Mouse (Mus musculus) frontal cortex, postnatal 10 days (tissue): ENCODE measurements at regions not wholly inside any gene's neighbourhood (a gene's known extent, or its start where the extent isn't known, plus 50 kb on each side); places are given as distances from the start of the nearest gene placed in this dataset.
"Not testable (repeated sequence)": the region's sequence is repeated elsewhere in the genome, so short reads cannot be mapped to it uniquely, and the experiment has no call there.

Experiments
- DNase-seq, 2 experiments: peaks; one replicate each; pipeline ENCODE4 v3.0.0; 2022; ENCODE audit warnings: low spot score in 2 of 2, mixed read lengths in 1 of 2

DNA sequence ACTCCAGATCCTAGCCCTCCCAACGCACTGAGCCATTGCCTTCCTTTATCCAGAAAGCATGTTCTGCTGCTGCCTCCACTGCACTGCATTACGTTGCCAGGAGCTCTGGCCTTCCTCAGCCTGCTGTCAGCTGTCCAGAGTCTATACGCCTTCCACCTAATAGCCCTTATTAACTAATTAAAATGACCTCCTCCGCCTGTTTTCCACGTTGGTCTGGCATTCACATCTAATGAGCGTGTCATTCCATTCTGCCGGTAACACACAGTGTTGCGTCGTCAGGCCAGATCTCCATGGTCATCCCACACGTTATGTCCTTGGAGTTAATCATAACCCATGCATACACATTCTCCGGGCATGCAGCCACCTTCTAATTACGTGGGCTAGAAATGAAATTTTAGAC, 56.7 kb upstream of the Med4 start:
- DNase-seq: no peak

DNA sequence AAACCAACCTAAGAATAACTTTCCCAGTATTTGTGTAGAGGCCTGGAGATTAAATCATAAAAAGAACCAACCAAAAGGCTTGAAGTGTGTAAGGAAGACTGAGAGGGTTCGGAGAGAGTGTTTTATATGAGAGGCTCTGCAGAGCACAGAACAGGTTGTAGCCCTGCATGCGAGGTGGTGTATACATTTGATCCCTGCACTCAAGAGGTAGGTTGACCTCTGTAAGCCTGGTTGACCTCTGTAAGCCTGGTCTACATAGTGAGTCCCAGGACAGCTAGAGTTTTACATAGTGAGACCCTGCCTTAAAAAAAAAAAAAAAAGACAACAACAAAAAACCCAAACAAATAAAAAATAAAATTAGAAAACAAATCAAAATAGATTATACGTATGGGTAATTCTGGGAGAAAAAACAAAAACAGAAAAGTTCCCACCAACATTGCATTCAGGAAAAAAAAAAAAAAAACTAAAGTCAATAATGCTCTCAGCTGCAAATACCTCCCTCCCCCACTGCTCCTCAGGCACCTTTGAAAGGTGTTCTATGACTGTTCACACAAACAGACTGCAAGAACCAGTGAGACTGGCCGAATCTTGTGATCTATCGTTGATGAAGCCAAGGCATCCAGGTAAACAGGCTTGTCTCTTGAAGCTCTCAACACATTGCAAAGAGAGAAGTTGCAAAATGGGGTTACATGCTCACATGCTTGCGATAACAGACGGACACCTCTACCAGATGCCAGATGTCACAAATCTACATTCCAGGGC, 57.3 kb upstream of the Med4 start:
- no peak for DNase-seq

DNA sequence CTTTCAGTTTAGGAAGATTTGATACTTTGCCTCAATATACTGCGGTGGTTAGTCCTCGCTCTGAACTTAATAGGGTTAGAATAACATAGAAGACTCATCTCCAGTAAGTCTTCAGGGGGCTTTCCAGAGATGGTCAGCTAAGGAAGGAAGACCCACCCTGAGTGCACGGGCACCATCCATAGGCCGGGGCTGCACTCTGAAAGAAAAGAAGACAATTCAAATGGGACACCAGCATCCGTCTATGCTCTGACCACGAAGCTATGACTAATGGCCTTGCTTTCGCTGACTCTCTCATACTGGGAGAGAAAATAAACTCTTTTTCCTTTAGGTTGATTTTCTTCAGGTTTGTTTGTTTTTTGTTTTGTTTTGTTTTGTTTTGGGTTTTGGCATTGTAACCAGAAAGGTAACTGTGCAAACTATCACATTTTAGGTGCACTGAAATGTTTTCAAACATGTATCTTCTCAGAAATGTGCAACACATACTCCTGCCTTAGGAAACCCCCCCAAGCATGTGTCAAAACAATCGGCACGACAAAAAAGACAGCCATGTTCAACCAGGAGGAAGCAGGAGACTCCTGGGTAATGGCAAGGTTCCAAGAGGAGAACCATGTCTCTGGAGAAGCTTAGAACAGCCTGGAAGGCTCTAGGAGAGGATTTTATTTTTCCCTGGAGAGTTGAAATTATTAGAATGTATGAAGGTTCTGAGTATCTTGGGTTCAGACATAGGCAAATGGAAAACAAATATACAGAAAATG, 58.4 kb upstream of the Med4 start:
- DNase-seq: no peak

DNA sequence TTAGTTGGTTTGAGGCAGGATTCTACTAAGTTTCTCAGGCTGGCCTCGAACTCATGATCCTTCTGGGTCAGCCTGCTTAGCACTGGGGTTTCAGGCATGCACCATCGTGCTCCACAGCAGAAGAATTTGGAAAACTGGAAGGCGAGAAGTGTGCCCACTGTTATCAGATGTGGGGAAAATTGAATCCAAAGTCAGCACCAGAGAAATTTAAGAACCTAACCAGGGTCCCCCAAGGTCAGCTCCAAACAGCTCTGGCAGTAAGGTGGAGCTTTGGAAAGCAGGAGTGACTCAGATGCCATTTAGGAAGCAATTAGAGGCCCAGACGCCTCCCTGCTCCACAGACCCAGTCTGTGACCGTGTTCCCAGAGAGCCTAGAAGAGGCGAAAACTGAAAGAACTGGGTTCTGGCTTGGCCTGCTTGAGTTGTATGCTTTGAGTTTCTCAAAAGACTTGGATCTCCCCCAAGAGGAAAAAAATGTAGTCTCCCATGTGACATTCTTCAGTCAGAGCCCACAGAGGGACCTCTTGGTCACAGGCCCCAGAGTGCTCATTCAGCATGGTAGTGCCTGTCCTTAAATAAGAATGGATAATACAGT, 59.8 kb upstream of the Med4 start:
- DNase-seq: no peak

DNA sequence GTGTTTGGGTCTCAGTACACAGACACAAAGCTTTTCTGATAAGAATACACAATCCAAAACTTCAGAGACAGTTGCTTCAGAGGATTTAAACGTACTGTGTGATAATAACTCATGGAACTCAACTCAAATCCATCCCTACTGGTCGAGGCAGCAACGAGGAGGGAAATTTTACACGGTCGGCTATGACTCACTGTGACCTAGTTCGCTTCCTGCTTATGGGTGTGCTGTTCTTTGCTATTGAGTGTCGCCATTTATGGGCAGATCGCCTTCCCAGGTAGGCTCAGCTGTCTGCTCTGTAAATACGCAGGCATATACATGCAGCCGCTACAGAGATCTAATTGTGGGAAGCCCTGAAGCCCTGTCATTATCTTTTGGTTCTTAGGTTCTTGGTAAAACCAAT, 60.7 kb upstream of the Med4 start:
- DNase-seq: no peak

DNA sequence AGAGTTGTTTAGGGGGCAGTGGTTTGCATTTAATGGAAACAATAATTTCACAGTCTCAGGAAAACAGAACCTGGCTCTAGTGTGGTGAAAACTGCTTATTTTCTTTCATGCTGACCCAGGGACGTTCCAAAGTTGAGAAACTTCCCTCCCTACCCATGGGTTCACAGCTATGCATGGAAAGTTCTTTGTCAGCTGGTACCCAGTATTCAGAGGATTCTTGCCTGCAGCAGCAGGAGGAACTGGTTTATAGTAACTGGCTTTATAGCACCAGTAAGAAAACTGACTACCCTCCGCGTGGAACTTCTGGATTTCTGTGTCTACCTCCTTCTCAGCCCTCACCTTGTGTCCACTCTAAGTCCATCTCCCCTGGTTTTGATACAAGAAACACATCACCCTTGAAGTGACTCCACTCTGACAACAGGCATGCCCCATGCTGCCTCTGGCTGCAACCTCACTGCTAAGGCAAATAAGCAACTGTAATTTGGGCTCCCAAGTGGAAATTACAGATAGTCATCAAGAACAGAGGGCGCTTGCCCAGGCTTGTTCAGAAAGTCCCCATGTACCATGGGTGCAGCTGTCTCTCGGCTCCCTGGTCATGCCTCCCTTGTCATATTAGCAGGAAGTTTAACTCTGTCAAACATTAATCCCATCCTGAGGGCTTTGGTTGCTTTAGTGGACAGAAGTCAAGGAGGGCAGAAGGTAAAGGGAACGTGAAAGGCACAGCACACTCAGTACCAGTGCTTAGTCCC, 60.6 kb upstream of the Itm2b start:
- DNase-seq: no peak

DNA sequence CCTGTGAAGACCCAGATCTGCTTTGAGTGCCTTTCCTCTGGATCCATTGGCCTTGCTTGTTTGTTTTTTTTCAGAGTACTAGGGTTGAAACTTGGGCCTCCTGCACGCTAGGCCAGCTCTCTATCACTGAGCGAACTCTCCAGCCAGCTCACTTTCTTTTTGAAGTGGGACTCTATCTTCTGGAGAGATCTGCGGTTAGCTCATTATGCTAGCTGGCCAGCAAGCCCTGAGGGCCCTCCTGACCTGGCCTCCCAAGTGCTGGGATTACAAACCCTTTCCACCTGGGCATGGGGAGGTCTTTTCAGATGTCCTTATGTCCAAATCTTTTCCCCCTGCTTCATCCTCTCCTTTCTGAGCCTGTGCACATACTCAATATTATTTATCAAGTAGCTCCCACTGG, 59.6 kb upstream of the Itm2b start:
- no peak for DNase-seq

DNA sequence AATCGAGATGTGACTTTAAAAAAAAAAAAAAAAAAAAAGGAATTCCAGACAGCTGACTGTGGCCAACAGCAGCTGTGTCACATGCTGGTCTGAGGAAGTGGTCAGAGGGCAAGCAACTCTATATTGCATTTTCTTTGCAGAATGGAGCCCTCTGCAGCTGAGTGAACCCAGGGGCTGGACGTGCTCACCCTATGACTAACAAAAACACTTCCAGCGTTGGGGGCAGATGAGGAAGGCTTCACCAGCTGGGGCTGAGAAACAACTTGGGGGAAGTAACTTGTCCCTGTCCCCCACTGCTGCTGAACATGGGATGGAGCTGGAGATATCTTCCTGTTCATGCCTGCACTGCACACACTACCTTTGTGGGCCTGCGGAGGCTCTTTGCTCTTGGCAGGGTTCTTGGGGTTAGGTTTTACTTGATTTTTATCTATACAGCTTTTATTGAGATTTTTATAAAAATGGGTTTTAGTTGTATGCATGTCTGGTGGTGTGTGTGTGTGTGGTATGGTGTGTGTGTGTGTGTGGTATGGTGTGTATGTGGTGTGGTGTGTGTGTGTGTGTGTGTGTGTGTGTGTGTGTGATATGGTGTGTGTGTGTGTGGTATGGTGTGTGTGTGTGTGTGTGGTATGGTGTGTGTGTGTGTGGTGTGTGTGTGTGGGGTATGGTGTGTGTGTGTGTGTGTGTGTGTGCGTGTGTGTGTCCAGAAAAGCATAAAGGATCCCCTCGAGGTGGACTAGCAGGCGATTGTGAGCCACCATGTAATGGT, 57.0 kb upstream of the Itm2b start:
- DNase-seq: peak in 1 of 2 experiments; percentile 40

DNA sequence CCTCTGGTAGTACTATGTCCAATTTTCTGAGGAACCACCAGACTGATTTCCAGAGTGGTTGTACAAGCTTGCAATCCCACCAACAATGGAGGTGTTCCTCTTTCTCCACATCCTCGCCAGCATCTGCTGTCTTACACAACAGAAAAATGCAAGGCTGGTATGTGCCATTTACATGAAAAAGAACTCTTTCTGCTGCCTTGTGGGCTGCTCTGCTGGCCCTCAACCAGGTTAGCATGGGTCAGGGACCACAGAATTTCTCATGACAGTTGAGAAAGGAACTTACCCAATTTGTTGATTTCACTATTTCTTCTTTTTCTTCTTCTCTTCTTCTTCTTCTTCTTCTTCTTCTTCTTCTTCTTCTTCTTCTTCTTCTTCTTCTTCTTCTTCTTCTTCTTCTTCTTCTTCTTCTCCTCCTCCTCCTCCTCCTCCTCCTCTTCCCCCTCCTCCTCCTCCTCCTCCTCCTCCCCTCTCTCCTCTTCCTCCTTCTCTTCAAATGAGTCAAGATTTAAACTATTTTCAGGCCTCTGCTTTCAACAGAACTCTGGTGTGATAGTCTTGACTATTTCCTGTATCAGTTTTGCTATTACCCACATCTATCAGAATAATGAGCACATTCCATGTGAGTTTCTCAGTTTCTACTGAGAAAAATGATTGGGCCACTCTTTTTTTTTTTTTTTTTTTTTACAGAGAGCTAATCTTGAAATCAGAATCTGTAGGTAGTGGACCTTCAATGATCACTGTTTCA, 56.3 kb upstream of the Itm2b start:
- DNase-seq: not testable (repeated sequence)

DNA sequence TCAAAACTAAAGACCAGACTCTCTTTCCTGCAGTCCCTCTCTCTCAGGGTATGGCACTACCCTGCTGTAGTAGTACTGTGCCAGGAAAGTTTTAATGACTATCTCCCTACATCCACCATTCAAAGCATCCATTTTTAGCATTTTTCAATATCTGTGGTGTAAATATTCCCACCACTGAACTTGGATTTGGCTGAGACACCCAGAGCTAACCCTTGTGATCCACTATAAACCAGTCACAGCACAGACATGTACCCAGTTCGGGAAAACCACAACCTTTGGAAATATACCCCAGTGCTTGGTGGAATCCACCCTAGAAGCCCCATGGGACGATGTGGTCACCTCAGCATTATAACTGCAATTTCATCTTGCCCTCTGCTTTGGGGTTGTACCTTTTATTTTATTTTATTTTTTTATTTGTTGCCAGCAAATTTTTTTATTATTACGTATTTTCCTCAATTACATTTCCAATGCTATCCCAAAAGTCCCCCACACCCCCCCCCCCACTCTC, 54.8 kb upstream of the Itm2b start:
- DNase-seq: no peak

DNA sequence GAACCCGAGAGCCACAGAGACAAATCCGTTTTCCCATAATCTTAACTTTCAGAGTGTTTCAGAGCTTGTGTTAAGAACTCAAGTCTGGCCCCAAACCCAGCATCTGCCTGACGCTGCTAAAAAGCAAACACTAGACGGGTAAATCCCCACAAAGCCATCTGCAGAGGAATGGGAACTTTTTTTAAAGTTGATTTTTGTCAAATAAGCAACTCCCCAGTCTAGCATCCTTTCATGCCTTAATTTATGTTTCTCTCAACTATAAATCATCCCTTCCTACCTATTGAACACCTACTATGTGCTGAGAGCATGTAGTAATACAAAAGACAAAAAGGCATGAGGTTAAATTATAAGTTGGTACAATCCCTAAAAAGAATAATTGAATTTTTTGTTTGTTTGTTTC, 50.8 kb upstream of the Itm2b start:
- DNase-seq: no peak
